Mouse (Mus musculus): ENCODE measurements around the gene Smyd4.

GRCm38 (mm10) chr11:75415994-75416393, 67.8 kb downstream of the Smyd4 start:
- no peak for TF ChIP-seq CTCF (conservative IDR thresholded peaks at IDR 0.05; ENCODE audit: low read length)
- no peak for TF ChIP-seq NANOG (IDR thresholded peaks at IDR 0.05; ENCODE audit: borderline replicate concordance, low read length)
